Mouse (Mus musculus): Measurements from ENCODE around the gene Nanos1. TPM values are rescaled to one million over a fixed set of nuclear protein-coding genes. Genes with fewer than 3 reads are reported as not detected.
A peak's percentile ranks its signal among the peaks of the same experiment; 100 is the strongest.

Nanos1 gene
- polyA plus RNA-seq, 1 experiment from 2014 or later: 0.76 TPM

DNA sequence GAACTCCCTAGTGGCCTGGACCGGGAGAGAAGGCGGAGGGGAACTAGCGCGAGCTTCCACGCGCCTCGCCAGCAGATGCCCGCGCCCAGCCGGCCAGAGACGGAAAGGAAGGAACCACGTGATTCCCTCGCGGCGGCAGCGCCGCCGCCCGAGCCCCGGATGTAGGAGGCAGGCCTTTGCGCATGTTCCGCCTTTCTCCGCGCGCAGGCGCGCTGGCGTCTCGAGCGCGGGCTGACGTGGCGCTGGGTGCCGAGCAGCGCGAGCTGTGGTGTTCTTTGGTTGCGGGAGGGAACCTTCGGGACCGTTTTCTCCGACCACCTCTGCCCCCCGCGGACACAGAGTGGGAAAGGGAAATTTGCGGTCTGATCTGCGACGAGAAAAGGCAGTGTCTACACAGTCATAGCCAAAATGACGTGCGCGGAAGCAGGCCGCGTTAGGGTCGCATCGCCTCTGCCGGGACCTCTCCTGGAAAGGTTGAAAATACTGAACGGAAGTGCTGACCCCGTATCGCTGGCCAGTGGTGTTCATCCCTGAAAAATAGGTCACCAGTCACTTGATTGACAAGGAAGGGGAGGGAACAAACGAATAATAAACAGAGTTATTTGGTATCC lies 34.9 kb downstream of the Nanos1 start, which contains the start of gene Eif3a:
Gene Eif3a (minus strand): TSS at position 108 of the 611 bp plus-strand sequence.
- peak within 1 kb of the TSS; percentile 98 for H3K27ac ChIP-seq (replicated peaks)
- ATAC-seq (ENCODE audit: extremely low read depth, insufficient number of reproducible peaks, low FRiP score, low TSS enrichment): peak; percentile 90
- no peaks in the 10 kb centered on the region for H3K36me3 ChIP-seq
- H3K4me3 ChIP-seq: peak within 1 kb of the TSS; percentile 100
- no peaks in the 10 kb centered on the region for H3K9me3 ChIP-seq
- no peaks in the 10 kb centered on the region for H3K27me3 ChIP-seq (replicated peaks)
- WGBS: under 1% methylated on average over 57 of the region's 57 CpGs
- peak within 1 kb of the TSS; percentile 70 for H3K4me2 ChIP-seq
- peaks cover 34% of the 10 kb centered on the region for H3K4me1 ChIP-seq
- peak within 1 kb of the TSS; percentile 100 for H3K9ac ChIP-seq

DNA sequence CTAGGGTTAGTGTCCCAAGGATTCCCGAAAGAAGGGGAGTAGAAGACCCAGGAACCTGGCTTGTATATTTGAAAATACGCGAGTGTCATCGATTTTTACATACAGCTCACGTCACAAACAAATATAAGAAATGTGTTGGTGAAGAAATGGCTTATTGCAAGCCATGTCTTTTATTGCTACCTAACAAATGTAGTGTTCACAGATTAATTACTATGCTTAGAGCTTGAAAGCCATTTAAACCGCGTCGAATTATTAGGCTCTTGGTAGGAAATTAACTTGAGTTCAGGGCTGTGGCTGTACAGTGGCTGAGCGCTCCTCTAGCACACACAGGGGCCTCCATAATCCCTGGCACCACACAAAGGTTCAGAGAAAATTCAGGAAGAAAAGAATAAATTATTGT lies 35.4 kb downstream of the Nanos1 start:
- H3K36me3 ChIP-seq: no peaks in the 10 kb centered on the region
- peak overlapping the region; percentile 100 for H3K4me3 ChIP-seq
- no peak for ATAC-seq (ENCODE audit: extremely low read depth, insufficient number of reproducible peaks, low FRiP score, low TSS enrichment)
- H3K27ac ChIP-seq (replicated peaks): peak overlapping the region; percentile 98
- H3K4me1 ChIP-seq: peaks cover 28% of the 10 kb centered on the region
- no peaks in the 10 kb centered on the region for H3K9me3 ChIP-seq
- no peaks in the 10 kb centered on the region for H3K27me3 ChIP-seq (replicated peaks)
- WGBS: 18% methylated on average over 9 of the region's 9 CpGs
- H3K4me2 ChIP-seq: peak overlapping the region; percentile 70
- peak overlapping the region; percentile 100 for H3K9ac ChIP-seq

DNA sequence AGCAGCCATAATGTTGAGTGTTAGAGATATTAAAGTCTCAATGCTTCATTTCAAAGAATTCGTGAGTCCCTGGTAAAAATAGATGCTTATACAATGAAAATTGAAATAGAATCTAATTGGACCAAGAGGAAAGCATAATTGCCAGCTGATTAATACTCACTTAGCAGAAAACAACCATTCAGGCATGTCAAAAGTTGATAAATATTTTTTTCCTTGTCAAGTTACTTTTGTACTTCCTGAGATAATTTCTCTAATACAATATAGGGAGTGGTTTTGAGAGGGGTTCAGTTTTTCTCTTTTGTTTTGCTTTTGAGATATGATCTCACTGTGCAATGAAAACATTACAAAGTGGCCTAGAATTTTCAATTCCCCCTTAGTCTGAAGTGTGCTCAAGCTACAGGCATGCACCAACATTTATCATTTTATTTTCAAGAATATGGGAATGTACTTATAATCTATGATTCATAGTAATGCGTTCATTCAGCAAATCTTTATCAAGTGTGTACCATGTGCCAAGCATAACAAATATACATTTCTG lies 37.5 kb downstream of the Nanos1 start:
- ATAC-seq (ENCODE audit: extremely low read depth, insufficient number of reproducible peaks, low FRiP score, low TSS enrichment): no peak
- Histone ChIP-seq H3K4me2 (no peak overlapping the region), H3K4me3 (no peak overlapping the region), H3K9ac (no peak overlapping the region), H3K27me3 (replicated peaks) (no peaks in the 10 kb centered on the region), H3K36me3 (no peaks in the 10 kb centered on the region), H3K27ac (replicated peaks) (no peak overlapping the region), H3K4me1 (peaks cover 11% of the 10 kb centered on the region), H3K9me3 (no peaks in the 10 kb centered on the region)
- 81% methylated on average over 2 of the region's 2 CpGs for whole genome bisulfite sequencing

DNA sequence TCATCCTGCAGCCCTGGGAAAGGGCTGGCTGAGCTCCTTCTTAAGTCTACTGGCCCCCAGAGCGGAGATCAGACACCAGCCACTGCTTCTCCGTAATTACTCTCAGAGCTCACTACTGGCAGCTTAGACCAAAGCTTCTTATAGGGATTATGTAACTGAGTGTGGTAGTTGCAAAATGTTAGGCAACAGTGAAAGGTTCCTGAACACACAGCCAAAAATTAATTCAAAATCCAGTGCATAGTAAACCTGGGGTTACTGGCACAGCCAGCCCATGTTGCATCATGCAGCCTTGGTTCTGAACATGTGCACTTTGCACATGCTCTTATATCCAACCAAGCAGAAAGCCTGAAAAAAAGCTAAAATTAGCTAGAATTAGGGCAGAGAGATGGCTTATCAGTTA lies 39.5 kb downstream of the Nanos1 start:
- no peak overlapping the region for H3K4me3 ChIP-seq
- H3K9ac ChIP-seq: no peak overlapping the region
- no peak overlapping the region for H3K27ac ChIP-seq (replicated peaks)
- no peak for ATAC-seq (ENCODE audit: extremely low read depth, insufficient number of reproducible peaks, low FRiP score, low TSS enrichment)
- H3K9me3 ChIP-seq: no peaks in the 10 kb centered on the region
- H3K4me1 ChIP-seq: peaks cover 6% of the 10 kb centered on the region; the same call in 1 of the 2 replicates
- H3K36me3 ChIP-seq: no peaks in the 10 kb centered on the region
- 84% methylated on average over 2 of the region's 2 CpGs for WGBS
- no peak overlapping the region for H3K4me2 ChIP-seq
- H3K27me3 ChIP-seq (replicated peaks): no peaks in the 10 kb centered on the region

DNA sequence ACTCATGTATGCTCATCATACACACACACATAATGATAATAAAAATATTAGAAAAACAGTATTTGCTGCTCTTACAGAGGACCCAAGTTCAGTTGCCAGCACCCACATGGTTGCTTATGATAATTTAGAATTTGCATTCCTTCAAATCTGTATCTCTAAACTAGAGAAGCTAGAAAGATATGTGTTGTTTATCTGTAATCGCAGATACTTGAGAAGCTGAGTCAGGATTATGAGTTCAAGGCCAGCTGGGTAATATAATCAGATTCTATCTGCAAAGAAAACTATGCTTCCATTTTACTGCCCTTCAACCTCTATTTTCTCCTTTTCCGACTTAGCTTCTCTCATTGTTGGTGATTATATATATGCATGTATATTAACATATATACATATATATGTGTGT lies 41.6 kb downstream of the Nanos1 start:
- Histone ChIP-seq H3K36me3 (no peaks in the 10 kb centered on the region), H3K9me3 (no peaks in the 10 kb centered on the region), H3K4me1 (no peaks in the 10 kb centered on the region), H3K27me3 (replicated peaks) (0 out of 2 replicates have a peak, but pooled peaks cover 3% of the 10 kb centered on the region), H3K4me3 (no peak overlapping the region), H3K27ac (replicated peaks) (no peak overlapping the region), H3K9ac (no peak overlapping the region), H3K4me2 (no peak overlapping the region)
- no peak for ATAC-seq (ENCODE audit: extremely low read depth, insufficient number of reproducible peaks, low FRiP score, low TSS enrichment)
- WGBS: 86% methylated on average over 2 of the region's 2 CpGs

DNA sequence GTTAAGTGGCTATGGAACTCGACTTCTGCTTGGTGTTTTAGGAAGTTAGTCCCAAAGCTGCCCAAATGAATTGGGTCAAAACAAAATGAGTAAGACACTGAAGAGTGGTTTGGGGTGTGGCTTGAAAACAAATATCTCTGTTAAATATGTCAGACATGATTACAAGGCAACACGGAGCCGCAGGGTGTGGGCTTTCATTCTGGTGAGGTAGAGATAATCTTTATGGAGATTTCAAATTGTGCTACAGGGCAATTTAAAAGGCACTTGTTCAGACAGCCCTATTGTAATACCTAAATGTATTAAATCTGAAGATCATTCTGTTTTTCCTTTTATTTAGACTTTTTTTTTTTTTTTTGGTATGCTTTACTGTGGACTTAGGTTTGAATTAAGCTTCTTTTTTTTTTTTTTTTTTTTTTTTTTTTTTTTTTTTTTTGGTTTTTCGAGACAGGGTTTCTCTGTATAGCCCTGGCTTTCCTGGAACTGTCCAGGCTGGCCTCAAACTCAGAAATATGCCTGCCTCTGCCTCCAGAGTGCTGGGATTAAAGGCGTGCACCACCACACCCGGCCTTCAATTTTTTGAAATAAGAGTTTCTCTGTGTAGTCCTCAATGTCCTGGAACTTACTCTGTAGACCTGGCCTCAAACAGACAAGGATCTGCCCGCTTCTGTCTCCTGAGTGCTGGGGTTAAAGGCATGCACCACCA lies 44.2 kb downstream of the Nanos1 start:
- ATAC-seq (ENCODE audit: extremely low read depth, insufficient number of reproducible peaks, low FRiP score, low TSS enrichment): no peak

DNA sequence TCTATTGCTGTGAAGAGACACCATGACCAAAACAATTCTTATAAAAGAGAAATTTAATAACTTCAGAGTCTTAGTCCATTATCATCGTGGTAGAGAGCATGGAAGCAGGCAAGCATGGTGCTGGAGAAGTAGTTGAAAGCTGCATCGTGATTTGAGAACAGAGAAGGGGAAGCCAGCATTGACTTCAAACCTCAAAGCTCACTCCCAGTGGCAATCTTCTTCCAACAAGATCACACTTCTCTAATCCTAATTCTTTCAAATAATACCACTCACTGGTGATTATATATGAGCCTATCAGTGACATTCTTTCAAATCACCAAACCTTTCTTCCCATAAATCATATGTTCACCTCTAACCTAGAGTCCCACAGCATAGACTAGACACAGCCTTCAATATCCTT lies 49.1 kb downstream of the Nanos1 start:
- no peak overlapping the region for H3K9ac ChIP-seq
- H3K9me3 ChIP-seq: no peaks in the 10 kb centered on the region
- no peak for ATAC-seq (ENCODE audit: extremely low read depth, insufficient number of reproducible peaks, low FRiP score, low TSS enrichment)
- peaks cover 17% of the 10 kb centered on the region; the same call in 1 of the 2 replicates for H3K27me3 ChIP-seq (replicated peaks)
- no peak overlapping the region for H3K4me2 ChIP-seq
- no peaks in the 10 kb centered on the region for H3K36me3 ChIP-seq
- no peak overlapping the region for H3K4me3 ChIP-seq
- H3K27ac ChIP-seq (replicated peaks): no peak overlapping the region
- 52% methylated on average over 2 of the region's 2 CpGs for WGBS
- H3K4me1 ChIP-seq: no peaks in the 10 kb centered on the region

More for the DNA sequence above, 44.2 kb downstream of the Nanos1 start:
- Histone ChIP-seq H3K27ac (replicated peaks) (no peak overlapping the region), H3K27me3 (replicated peaks) (peaks cover 17% of the 10 kb centered on the region; the same call in 1 of the 2 replicates), H3K4me3 (no peak overlapping the region), H3K4me1 (no peaks in the 10 kb centered on the region), H3K9me3 (no peaks in the 10 kb centered on the region), H3K36me3 (no peaks in the 10 kb centered on the region), H3K9ac (no peak overlapping the region), H3K4me2 (no peak overlapping the region)
- 69% methylated on average over 7 of the region's 7 CpGs for WGBS

Small RNA genes lying within 50 kb of the gene (microRNA-seq; reads per million reads assigned to microRNA genes)
- gene mmu-mir-3084-1: not detected

Other genes starting within 250 kb of the Nanos1 start
- 13.5 and 14.9 TPM in 2 replicates for gene Cacul1, start 175.0 kb upstream of the Nanos1 start, polyA plus RNA-seq (2015; fragmentation: Nextera tagmentation; extraction: Ambion mirVana)
- 105 and 112 TPM in 2 replicates for gene Eif3a, start 34.7 kb downstream of the Nanos1 start, polyA plus RNA-seq (2015; fragmentation: Nextera tagmentation; extraction: Ambion mirVana)
- gene Fam45a, start 55.6 kb downstream of the Nanos1 start, polyA plus RNA-seq (2015; fragmentation: Nextera tagmentation; extraction: Ambion mirVana): 21.3 and 22.7 TPM in 2 replicates
- 6.9 and 7.2 TPM in 2 replicates for gene Sfxn4, start 105.5 kb downstream of the Nanos1 start, polyA plus RNA-seq (2015; fragmentation: Nextera tagmentation; extraction: Ambion mirVana)
- 159 and 171 TPM in 2 replicates for gene Prdx3, start 118.6 kb downstream of the Nanos1 start, polyA plus RNA-seq (2015; fragmentation: Nextera tagmentation; extraction: Ambion mirVana)
- gene Grk5, start 133.8 kb downstream of the Nanos1 start, polyA plus RNA-seq (2015; fragmentation: Nextera tagmentation; extraction: Ambion mirVana): 3.4 and 3.7 TPM in 2 replicates